In genomic region chr11:33816020-33816419, GRCm38 (mm10) we compare ENCODE assay signal across 12 mouse cellular contexts.
"Had no signal": no experiment of that assay in that cellular context is flagged by ENCODE, and none has a peak within 500 bp of the region (broad histone marks: within the 10 kb centered on the region; RNA-seq: fewer than 3 reads in every experiment).

No protein-coding gene starts in this region.

- ATAC-seq: lung, postnatal 0 days had no signal

- H3K27me3 ChIP-seq: liver, embryonic 15.5 days had no signal

- H3K4me3 ChIP-seq: left cerebral cortex, adult 2 months; limb, embryonic 10.5 days; liver, embryonic 15.5 days had no signal

- H3K4me2 ChIP-seq: liver, embryonic 11.5 days; liver, embryonic 15.5 days had no signal

- H3K36me3 ChIP-seq: limb, embryonic 10.5 days; liver, embryonic 15.5 days had no signal

- DNase-seq: kidney, adult 8-10 months; kidney, postnatal 25 days; lung, adult 2 months; lung, postnatal 36 days; spleen, adult 18-20 months; thymus, adult 18-20 months; thymus, postnatal 14 days had no signal

- H3K27ac ChIP-seq: left cerebral cortex, adult 2 months; limb, embryonic 10.5 days; liver, embryonic 15.5 days had no signal

- H3K4me1 ChIP-seq: liver, embryonic 15.5 days had no signal

- H3K9me3 ChIP-seq: limb, embryonic 10.5 days; liver, embryonic 15.5 days had no signal

- H3K9ac ChIP-seq: liver, embryonic 15.5 days had no signal
